Mouse (Mus musculus) adrenal gland, postnatal 4 days (tissue): ENCODE data around the gene Tmod4. TPM values are rescaled to one million over a fixed set of nuclear protein-coding genes. Genes with fewer than 3 reads are reported as not detected.

Experiments used
- DNase-seq, 2 experiments: peaks; one replicate each; pipeline ENCODE4 v3.0.0; 2021 to 2022; ENCODE audit warnings: low spot score in 2 of 2, mixed read lengths in 2 of 2
- total RNA-seq, 2 experiments: library from RNA; stranded (reverse); gene quantifications; 2 replicates each; pipeline ENCODE4 v1.2.3; 2021

The Tmod4 gene
- total RNA-seq, 2 experiments from 2014 or later: 3.7 to 7.8 TPM

DNA sequence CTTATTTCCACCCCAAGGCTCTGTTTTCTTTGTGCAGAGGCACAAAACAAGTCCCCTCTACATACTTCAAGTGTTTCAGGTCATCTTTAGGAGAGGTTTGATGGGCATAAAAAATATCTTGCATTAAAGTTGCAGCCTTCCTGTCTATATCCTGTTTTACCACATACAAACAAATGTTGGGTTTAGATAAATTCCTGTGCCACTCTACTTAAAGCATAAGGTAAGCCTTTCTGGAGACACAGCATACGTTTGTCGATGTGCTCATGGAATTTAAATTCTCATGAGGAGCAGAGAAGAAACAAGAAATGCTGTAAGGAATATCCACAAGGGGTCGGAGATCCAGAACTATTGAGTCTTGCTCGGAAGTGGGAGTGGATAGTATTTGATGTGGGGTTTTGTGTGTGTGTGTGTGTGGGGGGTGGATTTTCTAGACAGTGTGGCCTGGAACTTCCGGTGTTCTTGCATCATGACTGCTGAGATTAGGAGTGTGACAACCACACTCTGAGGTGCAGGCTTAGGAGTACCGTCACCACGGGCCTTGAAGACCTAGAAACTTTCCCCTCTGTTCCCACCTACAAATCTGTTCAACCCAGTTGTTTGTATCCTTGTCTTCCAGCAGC is 11.3 kb downstream of the Tmod4 start:
- DNase-seq: no peak

GRCm38 (mm10) chr3:95136336-95136735 is 12.1 kb downstream of the Tmod4 start:
- no peak for DNase-seq

GRCm38 (mm10) chr3:95139586-95140288 is 15.5 kb downstream of the Tmod4 start:
- no peak for DNase-seq

DNA sequence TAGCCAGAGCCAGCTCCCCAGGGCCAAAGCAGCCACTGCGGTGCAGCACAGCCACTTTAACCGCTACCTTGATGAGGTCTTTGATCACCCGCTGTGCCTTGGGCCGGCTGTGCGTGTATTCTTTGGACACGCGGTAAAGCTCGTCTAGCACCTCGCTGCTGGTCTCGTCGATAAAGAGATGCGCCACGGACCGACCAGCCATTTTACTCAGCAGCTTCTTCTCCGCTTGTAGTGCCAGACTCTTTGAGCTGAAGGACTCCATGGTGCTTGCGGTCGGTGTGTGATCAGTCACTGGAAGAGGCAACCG is 16.0 kb downstream of the Tmod4 start:
- DNase-seq: no peak

DNA sequence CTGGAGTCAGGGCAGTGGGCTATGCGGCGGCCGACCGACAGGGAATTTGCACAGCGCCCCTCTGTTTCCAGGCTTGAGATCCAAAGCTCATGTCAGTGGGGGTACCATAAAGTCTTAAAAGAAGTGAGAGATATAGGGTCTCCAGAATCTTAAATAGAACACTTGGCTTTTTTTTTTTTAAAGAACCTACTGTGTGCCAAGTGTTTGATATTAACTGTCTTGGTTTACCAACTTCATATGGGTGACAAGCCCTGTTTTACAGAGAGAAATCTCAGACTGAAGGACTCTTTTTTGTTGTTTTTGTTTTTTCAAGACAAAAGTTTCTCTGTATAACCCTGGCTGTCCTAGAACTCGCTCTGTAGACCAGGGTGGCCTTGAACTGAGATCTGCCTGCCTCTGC is 16.5 kb downstream of the Tmod4 start:
- no peak for DNase-seq

- DNase-seq: no peak
Measured at GRCm38 (mm10) chr3:95141474-95141873, 17.2 kb downstream of the Tmod4 start.

DNA sequence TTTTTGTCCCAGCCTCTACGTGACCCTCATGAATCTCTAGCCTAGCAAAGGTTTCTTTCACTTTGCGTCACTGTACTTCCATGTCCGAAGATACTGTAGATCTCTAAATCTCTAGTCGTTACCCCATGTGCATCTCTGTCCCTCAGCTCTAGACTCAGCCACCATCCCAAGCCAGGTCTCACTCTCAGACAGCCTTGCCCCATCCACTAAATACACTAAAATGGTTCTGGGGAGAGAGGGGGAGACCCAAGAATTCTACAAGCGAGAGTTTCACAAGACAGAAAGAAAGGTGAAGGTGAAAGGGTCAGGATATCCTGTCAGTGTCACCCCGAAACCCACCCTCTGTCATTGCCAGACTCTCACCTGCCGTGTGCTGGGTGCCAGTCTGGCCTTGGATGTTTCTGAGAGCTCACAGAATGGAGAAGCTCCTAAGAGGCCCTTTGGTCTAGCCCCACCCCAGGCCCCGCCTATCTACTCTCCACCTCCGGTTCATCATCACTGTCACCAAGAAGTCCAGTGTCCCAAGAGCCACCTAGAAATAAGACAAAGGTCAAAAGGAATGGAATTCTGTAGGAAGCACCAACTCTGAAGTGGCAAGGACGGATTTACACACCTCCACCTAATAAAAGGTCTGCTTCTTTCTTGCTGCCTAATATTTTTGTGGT is 17.8 kb downstream of the Tmod4 start, which contains the start of gene Tnfaip8l2:
Gene Tnfaip8l2 (minus strand): TSS at position 409 of the 665 bp plus-strand sequence.
- no peak for DNase-seq

- DNase-seq: peak; percentile 59 to 65
Measured at GRCm38 (mm10) chr3:95142617-95143011, 18.3 kb downstream of the Tmod4 start.

GRCm38 (mm10) chr3:95147924-95148323 is 23.6 kb downstream of the Tmod4 start:
- no peak for DNase-seq

- no peak for DNase-seq
Measured at GRCm38 (mm10) chr3:95153874-95154273, 29.6 kb downstream of the Tmod4 start.

GRCm38 (mm10) chr3:95159511-95159986 is 35.3 kb downstream of the Tmod4 start:
- no peak for DNase-seq

GRCm38 (mm10) chr3:95159987-95160963 is 36.0 kb downstream of the Tmod4 start, which contains the start of gene Sema6c:
TSS of gene Sema6c (plus strand) at chr3:95160457.
- DNase-seq: peak; percentile 64 to 74

DNA sequence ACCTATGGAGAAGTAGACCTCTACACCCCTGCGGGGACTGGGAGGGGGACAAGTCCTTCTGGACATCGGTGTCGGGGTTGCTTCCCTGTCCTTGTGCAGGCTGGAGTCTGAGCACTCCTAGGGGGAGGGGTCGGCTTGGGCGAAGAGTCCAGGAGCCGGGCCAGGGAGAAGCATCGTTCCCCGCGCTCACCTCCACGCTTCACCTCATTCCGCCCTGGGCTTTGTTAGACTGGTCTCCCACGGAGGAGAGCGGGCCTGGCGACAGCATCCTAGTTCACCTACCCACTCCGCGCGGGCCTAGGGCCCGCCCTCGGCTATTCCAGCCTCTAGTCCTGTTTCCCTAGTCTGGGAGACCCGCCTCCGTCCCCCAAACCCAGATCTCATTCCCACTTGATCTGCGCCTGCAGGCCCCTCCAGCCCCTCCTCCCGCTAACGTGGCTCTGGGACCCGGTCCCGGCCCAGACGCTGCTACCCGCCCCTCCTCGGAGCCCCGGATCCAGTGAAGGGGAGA is 36.8 kb downstream of the Tmod4 start:
- no peak for DNase-seq

DNA sequence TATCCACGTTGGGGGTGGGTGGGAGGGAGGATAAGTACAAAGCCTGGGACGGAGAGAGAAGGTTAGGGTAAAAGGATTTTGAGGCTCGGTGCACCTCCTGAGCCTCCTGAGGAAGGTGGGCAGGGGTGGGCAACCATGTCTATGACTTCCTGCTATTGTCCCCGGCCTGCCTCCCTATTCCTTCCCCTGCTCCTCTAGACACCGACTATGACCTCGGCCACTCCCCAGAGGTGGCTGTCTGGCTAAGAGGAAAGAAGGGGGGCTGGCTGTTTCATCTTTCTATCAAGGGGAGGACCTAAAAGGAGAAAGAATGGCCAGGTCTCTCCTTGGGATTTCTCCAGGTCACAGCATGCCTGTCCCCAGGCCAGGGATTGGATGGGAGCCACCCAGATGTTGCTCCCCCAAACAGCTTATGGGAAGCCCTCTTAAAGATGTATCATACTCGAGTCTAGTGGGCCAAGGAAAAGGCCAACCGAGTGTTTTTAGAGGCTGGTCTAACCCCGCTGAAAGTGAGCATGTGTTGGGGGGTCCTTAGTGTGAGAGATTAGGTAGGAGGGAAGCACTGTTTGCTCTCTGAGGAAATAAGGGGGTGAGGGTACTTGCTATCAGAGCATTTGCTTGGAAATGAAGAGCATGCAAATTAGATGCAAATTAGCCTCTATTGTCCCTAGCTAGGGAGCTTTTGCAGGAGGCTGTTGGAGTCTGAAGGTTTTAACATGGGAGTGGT is 37.5 kb downstream of the Tmod4 start:
- no peak for DNase-seq

- DNase-seq: no peak
Measured at GRCm38 (mm10) chr3:95162345-95162628, 38.0 kb downstream of the Tmod4 start.

- no peak for DNase-seq
Measured at GRCm38 (mm10) chr3:95163419-95164255, 39.4 kb downstream of the Tmod4 start.

GRCm38 (mm10) chr3:95164256-95164550 is 39.9 kb downstream of the Tmod4 start:
- DNase-seq: no peak

DNA sequence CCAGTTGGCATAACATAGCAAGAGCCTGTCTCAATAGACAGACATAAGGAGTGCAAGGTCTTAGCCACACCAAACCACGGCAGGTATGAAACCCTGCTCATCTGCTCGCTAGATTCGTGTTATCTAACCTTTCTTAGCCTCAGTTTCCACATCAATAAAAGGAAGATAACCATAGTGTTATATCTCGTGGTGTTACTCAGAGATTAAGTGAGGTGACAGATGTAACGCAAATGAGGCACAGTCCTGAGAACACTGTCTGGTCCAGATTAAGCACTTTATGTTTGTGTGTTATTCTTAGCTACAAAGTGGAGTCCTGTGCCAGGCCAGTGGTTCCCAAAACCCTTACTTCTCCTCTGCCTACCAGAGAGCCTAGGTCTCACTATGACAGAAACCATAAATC is 40.6 kb downstream of the Tmod4 start:
- DNase-seq: no peak

DNA sequence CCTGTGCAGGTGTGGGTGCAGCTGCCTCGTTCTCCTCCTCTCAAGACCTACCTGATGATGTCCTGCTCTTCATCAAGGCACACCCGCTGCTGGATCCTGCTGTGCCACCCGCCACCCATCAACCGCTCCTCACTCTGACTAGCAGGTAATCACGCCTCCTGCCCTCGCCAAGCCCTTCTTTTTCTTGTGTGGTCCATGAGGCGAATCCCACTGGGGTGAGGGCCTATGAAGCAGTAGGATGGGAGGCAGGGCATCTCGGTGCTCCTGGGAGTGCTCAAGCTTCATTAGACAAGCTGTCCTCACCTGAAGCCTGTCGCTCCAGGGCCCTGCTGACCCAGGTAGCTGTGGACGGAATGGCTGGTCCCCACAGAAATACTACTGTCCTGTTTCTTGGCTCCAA is 45.7 kb downstream of the Tmod4 start:
- DNase-seq: no peak

DNA sequence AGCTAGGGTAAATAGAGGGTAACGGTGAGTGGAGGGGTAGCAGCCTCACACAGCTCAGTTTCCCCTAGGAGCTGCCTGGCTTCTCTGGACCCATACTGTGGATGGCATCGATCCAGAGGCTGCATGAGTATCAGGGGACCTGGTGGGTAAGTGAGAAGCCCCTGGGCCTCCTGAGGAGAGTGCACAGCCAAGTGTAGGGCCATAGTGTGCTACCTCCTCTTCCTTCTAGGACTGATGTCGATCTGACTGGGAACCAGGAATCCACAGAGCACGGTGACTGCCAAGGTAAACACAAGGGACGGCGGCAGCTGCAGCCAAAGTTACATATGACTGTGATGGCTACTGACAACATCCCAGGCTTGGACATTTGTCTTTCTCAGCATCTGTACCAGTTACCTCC is 46.8 kb downstream of the Tmod4 start:
- DNase-seq: no peak
